Mouse (Mus musculus): ENCODE data around the gene Inpp4b.

DNA sequence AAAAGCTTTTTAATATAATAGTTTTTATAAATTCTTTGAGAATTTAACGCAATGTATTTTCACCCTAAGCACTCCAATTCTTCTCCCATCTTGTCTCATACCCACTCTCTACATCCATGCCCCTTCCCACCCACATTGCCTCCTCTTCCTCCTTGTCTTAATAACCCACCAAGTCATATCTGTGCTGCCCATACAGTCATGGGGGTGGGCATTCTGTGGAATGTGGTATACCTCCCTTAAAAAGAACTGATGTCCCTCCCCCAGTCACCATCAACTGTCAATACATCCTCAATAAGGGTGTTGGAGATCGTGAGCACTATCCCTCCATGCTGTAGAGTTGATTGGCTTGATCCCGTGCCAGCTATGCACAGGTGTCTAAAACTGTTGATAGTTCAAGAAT lies 196.0 kb downstream of the Inpp4b start:
- TF ChIP-seq CTCF (IDR thresholded peaks at IDR 0.05; ENCODE audit: borderline replicate concordance, extremely low read depth, insufficient read depth, insufficient read length) (no peak), POLR2A (IDR thresholded peaks at IDR 0.05; ENCODE audit: borderline replicate concordance, extremely low read depth, insufficient read depth, insufficient read length, poor library complexity, severe bottlenecking) (no peak)
